Comparison of ENCODE assay signal across 21 mouse cellular contexts in the genomic region with DNA sequence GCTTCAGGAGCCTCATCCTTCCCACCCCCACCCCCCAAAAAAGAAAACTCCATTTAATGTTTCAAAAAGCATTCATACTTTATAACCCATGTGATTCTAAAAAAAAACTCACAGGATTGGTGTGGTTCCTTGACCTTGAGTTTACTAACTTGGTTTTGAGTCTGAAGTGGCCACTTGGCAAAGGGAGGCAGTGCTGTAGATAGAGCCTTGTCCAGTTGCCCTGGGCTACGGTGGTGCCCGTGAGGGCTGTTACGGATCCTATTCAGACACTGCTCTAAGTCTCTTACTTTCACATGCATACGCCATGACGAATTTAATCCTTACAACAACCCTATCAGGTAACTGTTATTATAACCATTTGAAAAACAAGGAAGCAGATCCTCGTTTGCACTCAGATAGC.
"Had no signal": no experiment of that assay in that cellular context is flagged by ENCODE, and none has a peak within 500 bp of the region (broad histone marks: within the 10 kb centered on the region; RNA-seq: fewer than 3 reads in every experiment).

No protein-coding gene starts in this region.

- H3K36me3 ChIP-seq: heart, embryonic 12.5 days; intestine, embryonic 15.5 days had no signal

- H3K9ac ChIP-seq: heart, embryonic 12.5 days; hindbrain, embryonic 12.5 days; hindbrain, embryonic 14.5 days; intestine, embryonic 15.5 days; limb, embryonic 12.5 days had no signal

- H3K9me3 ChIP-seq: heart, embryonic 10.5 days; heart, embryonic 12.5 days; hindbrain, embryonic 10.5 days; hindbrain, embryonic 12.5 days; intestine, embryonic 15.5 days; limb, embryonic 10.5 days; limb, embryonic 12.5 days had no signal

- H3K27ac ChIP-seq: heart, adult 2 months; heart, embryonic 10.5 days; hindbrain, embryonic 10.5 days; hindbrain, embryonic 12.5 days; hindbrain, embryonic 14.5 days; intestine, embryonic 15.5 days; layer of hippocampus, adult 2 months; left cerebral cortex, adult 2 months; limb, embryonic 10.5 days; limb, embryonic 12.5 days had no signal

- H3K4me2 ChIP-seq: heart, embryonic 12.5 days; hindbrain, embryonic 12.5 days; hindbrain, embryonic 14.5 days; intestine, embryonic 15.5 days; limb, embryonic 12.5 days had no signal

- H3K4me3 ChIP-seq: gastrocnemius, adult 2 months; heart, adult 2 months; heart, embryonic 10.5 days; heart, embryonic 12.5 days; hindbrain, embryonic 10.5 days; hindbrain, embryonic 12.5 days; intestine, embryonic 15.5 days; layer of hippocampus, adult 2 months; left cerebral cortex, adult 2 months; limb, embryonic 10.5 days; limb, embryonic 12.5 days had no signal

- DNase-seq: gastrocnemius, postnatal 10 days; gastrocnemius, postnatal 25 days; heart, adult 2 months; heart, postnatal 10 days; heart, postnatal 4 days; kidney, postnatal 10 days; liver had no signal

- ATAC-seq: hindbrain, embryonic 16.5 days; inflammation-experienced regulatory T-cells, adult 6 months; intestine, postnatal 0 days had no signal
